Mouse (Mus musculus) thymus, postnatal 36 days (tissue): ENCODE data around the gene Cxcl17.
A peak's percentile ranks its signal among the peaks of the same experiment; 100 is the strongest.
"Not testable (repeated sequence)": the region's sequence is repeated elsewhere in the genome, so short reads cannot be mapped to it uniquely, and the experiment has no call there.

Experiments used
- DNase-seq, 2 experiments: peaks; one replicate each; pipeline ENCODE4 v3.0.0; 2022; ENCODE audit warnings: mixed read lengths in 2 of 2

Gene Cxcl17

GRCm38 (mm10) chr7:25424429-25424828 lies 11.7 kb upstream of the Cxcl17 start:
- DNase-seq: peak; percentile 58 to 69

- no peak for DNase-seq
Measured at GRCm38 (mm10) chr7:25422286-25422841, 9.7 kb upstream of the Cxcl17 start.

GRCm38 (mm10) chr7:25419943-25420342 lies 7.3 kb upstream of the Cxcl17 start:
- DNase-seq: no peak

- no peak for DNase-seq
Measured at GRCm38 (mm10) chr7:25419536-25419935, 6.8 kb upstream of the Cxcl17 start.

- peak; percentile 39 to 45 for DNase-seq
Measured at GRCm38 (mm10) chr7:25417597-25417996, 4.9 kb upstream of the Cxcl17 start.

GRCm38 (mm10) chr7:25411861-25412260 lies 825 bp downstream of the Cxcl17 start:
- no peak for DNase-seq

- DNase-seq: no peak
Measured at GRCm38 (mm10) chr7:25410969-25411615, 1.6 kb downstream of the Cxcl17 start.

- no peak for DNase-seq
Measured at GRCm38 (mm10) chr7:25409114-25409760, 3.4 kb downstream of the Cxcl17 start.

GRCm38 (mm10) chr7:25406468-25406867 lies 6.2 kb downstream of the Cxcl17 start:
- DNase-seq: no peak

GRCm38 (mm10) chr7:25402671-25403101 lies 10.0 kb downstream of the Cxcl17 start:
- DNase-seq: peak; percentile 33 to 43

- DNase-seq: no peak
Measured at GRCm38 (mm10) chr7:25401986-25402385, 10.7 kb downstream of the Cxcl17 start.

- no peak for DNase-seq
Measured at GRCm38 (mm10) chr7:25401551-25401950, 11.1 kb downstream of the Cxcl17 start.

- DNase-seq: not testable (repeated sequence)
Measured at GRCm38 (mm10) chr7:25399028-25399427, 13.7 kb downstream of the Cxcl17 start.

GRCm38 (mm10) chr7:25398610-25399009 lies 14.1 kb downstream of the Cxcl17 start, which contains the start of gene Lipe:
Gene Lipe (minus strand): TSS chr7:25398710.
- DNase-seq: no peak

- peak in 1 of 2 experiments; percentile 31 for DNase-seq
Measured at GRCm38 (mm10) chr7:25396621-25397020, 16.1 kb downstream of the Cxcl17 start.

- DNase-seq: peak; percentile 92
Measured at GRCm38 (mm10) chr7:25395558-25396521, 16.8 kb downstream of the Cxcl17 start.

- no peak for DNase-seq
Measured at GRCm38 (mm10) chr7:25395186-25395557, 17.5 kb downstream of the Cxcl17 start.

GRCm38 (mm10) chr7:25394754-25395153 lies 17.9 kb downstream of the Cxcl17 start:
- no peak for DNase-seq

- DNase-seq: no peak
Measured at GRCm38 (mm10) chr7:25393451-25394210, 19.1 kb downstream of the Cxcl17 start.

GRCm38 (mm10) chr7:25392851-25393250 lies 19.8 kb downstream of the Cxcl17 start:
- no peak for DNase-seq

GRCm38 (mm10) chr7:25391856-25392453 lies 20.7 kb downstream of the Cxcl17 start:
- DNase-seq: no peak

GRCm38 (mm10) chr7:25390986-25391385 lies 21.7 kb downstream of the Cxcl17 start:
- no peak for DNase-seq
